Mouse (Mus musculus) lung, embryonic 16.5 days (tissue): ENCODE results near the gene Tceal1. TPM values are rescaled to one million over a fixed set of nuclear protein-coding genes. Genes with fewer than 3 reads are reported as not detected.

ENCODE experiments used
- ATAC-seq: fragments of 200-750 bp; cut with Nextera tagmentation; 2 replicates; pipeline ENCODE4 v1.8.0; 2017; ENCODE audit warnings: low read depth, mild to moderate bottlenecking, moderate library complexity
- H3K27ac ChIP-seq: fragments of 300-500 bp; sonication (generic); 2 replicates; pipeline ENCODE4 v1.5.1; 2014; ENCODE audit warnings: mild to moderate bottlenecking, control low read depth, low read length
- H3K27me3 ChIP-seq: fragments of 300-500 bp; sonication (generic); 2 replicates; pipeline ENCODE4 v1.6.1; 2014; ENCODE audit warnings: low read depth, low read length, mixed read lengths; ENCODE audit not compliant: control insufficient read depth, insufficient read depth
- H3K36me3 ChIP-seq: fragments of 300-500 bp; sonication (generic); 2 replicates; pipeline ENCODE4 v1.6.1; 2014; ENCODE audit warnings: low read length; ENCODE audit not compliant: control insufficient read depth, insufficient read depth
- H3K4me1 ChIP-seq: fragments of 300-500 bp; sonication (generic); replicated peaks from 2 replicates; pipeline ENCODE4 v1.6.1; 2014; ENCODE audit warnings: low read length, mixed read lengths; ENCODE audit not compliant: control insufficient read depth, insufficient read depth
- H3K4me2 ChIP-seq: fragments of 300-500 bp; sonication (generic); 2 replicates; pipeline ENCODE4 v1.6.1; 2014; ENCODE audit warnings: low read depth, low read length, control low read depth
- H3K4me3 ChIP-seq: fragments of 300-500 bp; sonication (generic); 2 replicates; pipeline ENCODE4 v1.5.1; 2014; ENCODE audit warnings: mild to moderate bottlenecking, low read length, control low read depth
- H3K9ac ChIP-seq: fragments of 300-500 bp; sonication (generic); 2 replicates; pipeline ENCODE4 v1.6.1; 2014; ENCODE audit warnings: low read length, control low read depth
- H3K9me3 ChIP-seq: fragments of 300-500 bp; sonication (generic); 2 replicates; pipeline ENCODE4 v1.6.1; 2016; ENCODE audit warnings: low read length; ENCODE audit not compliant: control insufficient read depth
- WGBS: fragments of 180-500 bp; shearing (Covaris S2); extraction: QIAGEN DNeasy Blood & Tissue Kit; methylation state at CpG from one replicate; pipeline ENCODE4 v1.1.7; 2014; 5-methylcytosine and 5-hydroxymethylcytosine counted together
- polyA plus RNA-seq: library from polyadenylated mRNA; unstranded; fragments of >200 nt; fragmentation: Nextera tagmentation; extraction: Ambion mirVana; gene quantifications from 2 replicates; pipeline ENCODE4 v1.2.1, GENCODE M21; 2015

The Tceal1 gene
- polyA plus RNA-seq, 1 experiment from 2014 or later = 13.6 TPM

- Histone ChIP-seq H3K27me3 (no peaks in the 10 kb centered on the region), H3K9ac (peak within 1 kb of the TSS; percentile 70), H3K4me2 (peak within 1 kb of the TSS; percentile 58), H3K9me3 (no peaks in the 10 kb centered on the region), H3K4me3 (peak within 1 kb of the TSS; percentile 55), H3K27ac (peak within 1 kb of the TSS; percentile 91), H3K4me1 (no peaks in the 10 kb centered on the region; the same call in 1 of the 2 replicates), H3K36me3 (no peaks in the 10 kb centered on the region)
- ATAC-seq = no peak
- WGBS = 85% methylated on average over 12 of the region's 12 CpGs
Observed at GRCm38 (mm10) chrX:136743459-136743858, 35.7 kb downstream of the Tceal1 start, which contains the start of gene Morf4l2. Gene Morf4l2 (minus strand): TSS chrX:136743690.

- 68% methylated on average over 8 of the region's 8 CpGs for WGBS
- no peaks in the 10 kb centered on the region for H3K27me3 ChIP-seq
- ATAC-seq = no peak
Observed at GRCm38 (mm10) chrX:136744663-136745062, 36.9 kb downstream of the Tceal1 start.

GRCm38 (mm10) chrX:136749329-136749728 is 41.5 kb downstream of the Tceal1 start:
- Histone ChIP-seq H3K27ac (no peak overlapping the region), H3K4me3 (no peak overlapping the region), H3K27me3 (no peaks in the 10 kb centered on the region), H3K9ac (no peak overlapping the region), H3K4me2 (no peak overlapping the region), H3K9me3 (no peaks in the 10 kb centered on the region), H3K36me3 (no peaks in the 10 kb centered on the region), H3K4me1 (no peaks in the 10 kb centered on the region)
- 76% methylated on average over 4 of the region's 4 CpGs for WGBS
- ATAC-seq = no peak

More at GRCm38 (mm10) chrX:136744663-136745062, 36.9 kb downstream of the Tceal1 start:
- no peaks in the 10 kb centered on the region for H3K9me3 ChIP-seq
- H3K4me3 ChIP-seq = no peak overlapping the region
- no peaks in the 10 kb centered on the region for H3K36me3 ChIP-seq
- no peak overlapping the region for H3K27ac ChIP-seq
- no peaks in the 10 kb centered on the region for H3K4me1 ChIP-seq
- no peak overlapping the region for H3K4me2 ChIP-seq
- H3K9ac ChIP-seq = no peak overlapping the region

GRCm38 (mm10) chrX:136755464-136755863 is 47.7 kb downstream of the Tceal1 start:
- no peaks in the 10 kb centered on the region for H3K4me1 ChIP-seq
- H3K27me3 ChIP-seq = no peaks in the 10 kb centered on the region
- H3K9me3 ChIP-seq = no peaks in the 10 kb centered on the region
- no peak overlapping the region for H3K27ac ChIP-seq
- no peak overlapping the region for H3K4me2 ChIP-seq
- no peaks in the 10 kb centered on the region for H3K36me3 ChIP-seq
- WGBS = 91% methylated on average over 3 of the region's 3 CpGs
- no peak overlapping the region for H3K9ac ChIP-seq
- no peak for ATAC-seq
- no peak overlapping the region for H3K4me3 ChIP-seq

Other genes with a start within 250 kb of the Tceal1 start
- not detected in 2 replicates for gene Kir3dl1, start 190.0 kb upstream of the Tceal1 start, polyA plus RNA-seq
- not detected in 2 replicates for gene Kir3dl2, start 163.9 kb upstream of the Tceal1 start, polyA plus RNA-seq
- gene Tceal3, start 117.1 kb upstream of the Tceal1 start, polyA plus RNA-seq = 11.0 and 13.0 TPM in 2 replicates
- 511 and 543 TPM in 2 replicates for gene Morf4l2, start 35.7 kb downstream of the Tceal1 start, polyA plus RNA-seq
- 0.10 and 0.15 TPM in 2 replicates for gene Glra4, start 72.2 kb downstream of the Tceal1 start, polyA plus RNA-seq
- 3.3 and 3.4 TPM in 2 replicates for gene Plp1, start 114.7 kb downstream of the Tceal1 start, polyA plus RNA-seq
- 0.10 and 0.11 TPM in 2 replicates for gene Rab9b, start 160.8 kb downstream of the Tceal1 start, polyA plus RNA-seq
- not detected in 2 replicates for gene H2bfm, start 219.3 kb downstream of the Tceal1 start, polyA plus RNA-seq